Mouse (Mus musculus) liver, adult 2 months (tissue): ENCODE data around the gene Kdm2b. TPM values are rescaled to one million over a fixed set of nuclear protein-coding genes. Genes with fewer than 3 reads are reported as not detected.
A peak's percentile ranks its signal among the peaks of the same experiment; 100 is the strongest.

Experiments used
- DNase-seq: peaks from one replicate; pipeline ENCODE4 v3.0.0-alpha.2; 2011; ENCODE audit warnings: low read depth, low spot score; ENCODE audit errors: extremely low read depth
- H3K27ac ChIP-seq: fragments of 200-500 bp; replicated peaks from 2 replicates; pipeline ENCODE4 v1.5.1; 2012; ENCODE audit warnings: low read depth, mild to moderate bottlenecking, control low read depth, inconsistent platforms, low read length; ENCODE audit not compliant: insufficient read depth
- H3K27me3 ChIP-seq: fragments of 200-500 bp; 2 replicates; pipeline ENCODE4 v1.6.1; 2012; ENCODE audit warnings: mild to moderate bottlenecking, moderate library complexity, low read length, inconsistent platforms; ENCODE audit not compliant: control insufficient read depth, insufficient read depth
- H3K36me3 ChIP-seq: fragments of 200-500 bp; 2 replicates; pipeline ENCODE4 v1.6.1; 2012; ENCODE audit warnings: low read length, inconsistent platforms; ENCODE audit not compliant: control insufficient read depth, insufficient read depth
- H3K4me1 ChIP-seq: fragments of 200-500 bp; 2 replicates; pipeline ENCODE4 v1.6.1; 2011; ENCODE audit warnings: low read length; ENCODE audit not compliant: control insufficient read depth, insufficient read depth
- H3K4me3 ChIP-seq: fragments of 200-500 bp; 2 replicates; pipeline ENCODE4 v1.5.1; 2011; ENCODE audit warnings: low read depth, mild to moderate bottlenecking, control low read depth, low read length, moderate library complexity; ENCODE audit not compliant: insufficient read depth
- H3K79me2 ChIP-seq: fragments of 200-500 bp; 2 replicates; pipeline ENCODE4 v1.6.1; 2012; ENCODE audit warnings: inconsistent platforms, mild to moderate bottlenecking, low read length, moderate library complexity; ENCODE audit not compliant: control insufficient read depth, insufficient read depth
- H3K9ac ChIP-seq: fragments of 200-500 bp; 2 replicates; pipeline ENCODE4 v1.6.1; 2012; ENCODE audit warnings: low read depth, mild to moderate bottlenecking, control low read depth, inconsistent platforms, low read length
- CTCF ChIP-seq: fragments of 200-500 bp; IDR thresholded peaks from 2 replicates; pipeline ENCODE4 v1.5.1; 2011; ENCODE audit warnings: low read depth, low read length, control low read depth
- POLR2A ChIP-seq: fragments of 200-500 bp; IDR thresholded peaks from 2 replicates; pipeline ENCODE4 v1.6.1; 2011; ENCODE audit warnings: low read length, control low read depth; ENCODE audit not compliant: insufficient read depth; ENCODE audit errors: extremely low read depth
- WGBS: fragments of 180-500 bp; shearing (Covaris S2); methylation state at CpG from one replicate; pipeline ENCODE4 v1.1.7; 2018; 5-methylcytosine and 5-hydroxymethylcytosine counted together
- polyA plus RNA-seq: library from polyadenylated mRNA; depleted of rRNA; stranded (reverse); fragments of >200 nt; gene quantifications from 2 replicates; pipeline ENCODE4 v1.2.3, GENCODE M21; 2012
- total RNA-seq: library from RNA; depleted of rRNA; stranded (reverse); fragments of >200 nt; gene quantifications from 2 replicates; pipeline ENCODE4 v1.2.3, GENCODE M21; 2014

Gene Kdm2b
- total and polyA plus RNA-seq, 2 experiments, result 3.0 to 7.1 TPM

DNA sequence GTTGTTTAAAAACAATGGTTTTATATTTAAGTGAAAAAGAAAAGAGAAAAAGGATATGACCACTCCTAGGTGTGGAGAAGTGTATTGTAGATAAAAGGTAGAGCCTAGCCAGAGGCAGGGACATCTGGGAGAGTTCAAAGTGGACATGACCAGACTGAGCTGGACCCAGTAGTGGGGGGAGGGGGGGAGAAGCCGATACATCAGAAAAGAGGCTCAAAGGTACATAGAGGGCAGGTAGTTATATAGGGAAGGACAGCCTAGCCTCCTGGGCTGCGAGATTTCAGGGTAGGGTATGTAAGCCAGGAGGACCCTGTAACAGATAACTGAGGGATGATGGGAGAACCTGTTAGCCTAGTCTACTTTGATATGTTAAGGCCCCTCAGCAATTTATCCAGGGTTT, 137.0 kb downstream of the Kdm2b start:
- WGBS, result 43% methylated on average over 2 of the region's 2 CpGs
- no peak for TF ChIP-seq POLR2A
- no peak for TF ChIP-seq CTCF
- H3K4me1 ChIP-seq, result peaks cover 8% of the 10 kb centered on the region; the same call in 1 of the 2 replicates
- no peaks in the 10 kb centered on the region for H3K27me3 ChIP-seq
- no peak overlapping the region for H3K27ac ChIP-seq
- H3K9ac ChIP-seq, result no peak overlapping the region
- H3K4me3 ChIP-seq, result no peak overlapping the region
- no peaks in the 10 kb centered on the region for H3K36me3 ChIP-seq
- peaks cover 8% of the 10 kb centered on the region; the same call in 1 of the 2 replicates for H3K79me2 ChIP-seq
- no peak for DNase-seq

DNA sequence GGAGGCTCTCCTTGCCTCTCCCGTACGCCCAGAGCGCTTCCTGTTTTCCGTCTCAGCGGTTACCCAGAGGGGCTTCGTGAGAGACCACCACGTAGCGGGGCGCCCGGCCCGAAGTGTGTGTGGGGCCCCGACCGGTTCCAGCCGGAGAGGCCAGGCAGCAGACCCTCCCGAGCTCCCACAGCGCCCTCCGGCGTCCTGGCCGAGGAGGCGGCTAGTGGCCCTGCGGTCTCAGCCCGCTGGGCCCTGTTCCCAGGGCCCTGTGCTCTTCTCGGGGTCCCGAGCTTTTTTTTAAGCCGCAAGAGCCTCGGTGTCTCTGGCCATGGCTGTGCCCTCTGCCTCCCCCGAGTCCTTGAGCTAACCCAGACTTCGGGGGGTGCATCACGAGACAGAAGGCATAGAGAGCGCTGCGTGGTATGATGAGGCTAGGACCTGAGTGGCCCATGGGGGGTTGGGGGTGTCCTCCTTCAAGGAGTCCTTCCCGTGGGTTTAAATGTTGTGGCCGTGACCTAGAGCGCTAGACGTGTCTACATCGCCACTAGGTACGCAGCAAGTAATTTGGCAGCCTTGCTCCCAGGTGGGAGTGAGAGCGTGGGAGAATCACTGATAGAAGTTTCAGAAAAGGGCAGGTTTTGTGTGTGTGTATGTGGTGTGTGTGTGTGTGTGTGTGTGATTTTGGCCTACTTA, 139.2 kb downstream of the Kdm2b start:
- peak overlapping the region; percentile 97 for H3K4me3 ChIP-seq
- peaks cover 8% of the 10 kb centered on the region; the same call in 1 of the 2 replicates for H3K79me2 ChIP-seq
- DNase-seq, result no peak
- peaks cover 8% of the 10 kb centered on the region; the same call in 1 of the 2 replicates for H3K4me1 ChIP-seq
- H3K9ac ChIP-seq, result peak overlapping the region; percentile 95
- H3K27ac ChIP-seq, result peak overlapping the region; percentile 68
- 3% methylated on average over 38 of the region's 38 CpGs for WGBS
- TF ChIP-seq CTCF (peak; percentile 27), POLR2A (no peak)
- no peaks in the 10 kb centered on the region for H3K27me3 ChIP-seq
- H3K36me3 ChIP-seq, result no peaks in the 10 kb centered on the region

DNA sequence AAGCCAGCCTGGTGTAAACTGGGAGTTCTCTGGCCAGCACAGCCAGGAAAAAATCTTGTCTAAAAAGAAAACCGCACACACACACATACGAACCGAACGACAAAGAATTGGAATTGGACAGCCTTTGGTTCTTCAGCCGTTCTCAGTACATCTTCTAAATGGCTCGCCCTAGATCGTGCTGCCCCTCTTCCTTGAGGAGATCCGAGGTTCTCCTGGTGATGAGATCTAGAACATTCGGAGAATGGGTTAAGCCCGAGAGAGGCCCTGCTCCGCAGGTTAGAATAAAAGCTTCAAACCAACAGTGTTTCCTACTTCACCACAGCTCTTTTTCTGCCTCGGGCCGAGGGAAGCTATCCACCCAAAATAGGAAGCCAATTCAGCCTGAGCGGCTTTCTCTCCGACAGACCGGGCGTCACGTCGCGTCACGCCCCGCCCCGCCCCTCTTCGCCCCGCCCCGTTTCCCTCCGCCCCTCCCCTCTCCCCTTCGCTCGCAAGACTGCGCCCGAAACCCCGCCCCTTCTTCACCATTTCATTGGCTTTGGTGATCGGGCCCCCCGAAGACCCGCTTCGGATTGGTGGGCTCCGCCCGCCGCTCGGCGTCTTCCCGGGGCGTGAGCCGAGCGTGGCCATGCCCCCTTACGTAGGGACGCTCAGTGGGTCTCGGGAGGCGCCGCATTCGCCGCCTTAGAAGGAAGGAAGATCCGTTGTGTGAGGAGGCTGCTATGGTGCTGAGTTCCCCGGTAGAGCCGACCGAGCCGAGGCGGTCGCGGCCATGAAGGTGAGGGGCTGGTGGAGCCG, 139.9 kb downstream of the Kdm2b start, which contains the start of gene Rnf34:
Gene Rnf34 (plus strand): TSS at position 528 of the 798 bp plus-strand sequence.
- Histone ChIP-seq H3K9ac (peak within 1 kb of the TSS; percentile 95), H3K4me3 (peak within 1 kb of the TSS; percentile 97), H3K79me2 (peaks cover 8% of the 10 kb centered on the region; the same call in 1 of the 2 replicates), H3K4me1 (peaks cover 8% of the 10 kb centered on the region; the same call in 1 of the 2 replicates), H3K27ac (peak within 1 kb of the TSS; percentile 68), H3K27me3 (no peaks in the 10 kb centered on the region), H3K36me3 (no peaks in the 10 kb centered on the region)
- TF ChIP-seq CTCF (no peak), POLR2A (peak; percentile 93)
- DNase-seq, result peak; percentile 85
- under 1% methylated on average over 55 of the region's 61 CpGs for WGBS

DNA sequence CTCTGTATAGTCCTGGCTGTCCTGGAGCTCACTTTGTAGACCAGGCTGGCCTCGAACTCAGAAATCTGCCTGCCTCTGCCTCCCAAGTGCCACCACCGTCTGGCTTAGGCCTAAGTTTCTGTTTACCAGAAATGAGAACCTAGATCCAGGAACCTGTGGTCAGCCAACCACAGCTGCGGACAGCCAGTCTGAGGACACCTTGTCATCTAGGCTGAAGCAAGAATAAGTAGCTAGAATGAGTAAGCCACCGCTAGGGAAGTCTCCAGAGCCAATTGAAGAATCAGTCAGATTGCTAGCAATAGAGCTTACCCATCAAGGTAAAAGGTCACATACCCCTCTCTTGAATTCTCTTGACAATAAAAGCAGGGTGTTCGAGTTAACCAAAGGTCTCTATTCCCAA, 145.8 kb downstream of the Kdm2b start:
- WGBS, result 85% methylated on average over 5 of the region's 5 CpGs
- no peak overlapping the region for H3K4me3 ChIP-seq
- TF ChIP-seq POLR2A, result no peak
- no peak for TF ChIP-seq CTCF

GRCm38 (mm10) chr5:122841126-122841525, 148.5 kb downstream of the Kdm2b start:
- no peaks in the 10 kb centered on the region for H3K36me3 ChIP-seq
- H3K4me3 ChIP-seq, result no peak overlapping the region
- no peak for TF ChIP-seq CTCF
- no peak for TF ChIP-seq POLR2A
- H3K4me1 ChIP-seq, result no peaks in the 10 kb centered on the region
- no peak for DNase-seq
- no peak overlapping the region for H3K27ac ChIP-seq
- no peak overlapping the region for H3K9ac ChIP-seq
- WGBS, result 95% methylated on average over 2 of the region's 2 CpGs
- H3K79me2 ChIP-seq, result no peaks in the 10 kb centered on the region
- H3K27me3 ChIP-seq, result no peaks in the 10 kb centered on the region

More for the DNA sequence above, 145.8 kb downstream of the Kdm2b start:
- Histone ChIP-seq H3K79me2 (no peaks in the 10 kb centered on the region), H3K9ac (no peak overlapping the region), H3K36me3 (no peaks in the 10 kb centered on the region), H3K4me1 (no peaks in the 10 kb centered on the region), H3K27me3 (no peaks in the 10 kb centered on the region), H3K27ac (no peak overlapping the region)
- no peak for DNase-seq

DNA sequence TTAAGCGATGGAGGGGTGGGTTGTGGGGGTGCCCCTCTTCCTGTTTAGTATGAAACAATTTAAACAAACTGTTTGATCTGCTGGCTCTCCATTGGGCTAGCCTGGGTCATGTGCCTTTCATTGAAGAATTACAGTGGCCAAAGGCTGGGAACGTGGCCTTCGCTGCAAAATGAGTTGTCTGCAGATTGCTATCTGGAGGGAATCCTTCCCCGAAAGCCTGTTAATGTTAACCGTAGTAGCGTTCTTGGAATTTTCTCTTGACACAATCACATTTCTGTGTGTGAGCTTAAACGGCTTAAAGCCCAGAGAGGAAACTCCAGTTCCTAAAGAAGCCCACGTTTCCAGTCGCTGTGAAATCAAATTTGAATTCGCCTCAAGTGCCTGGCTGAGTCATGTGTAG, 156.6 kb downstream of the Kdm2b start:
- no peaks in the 10 kb centered on the region for H3K36me3 ChIP-seq
- H3K27me3 ChIP-seq, result no peaks in the 10 kb centered on the region
- TF ChIP-seq POLR2A (no peak), CTCF (no peak)
- no peak overlapping the region for H3K4me3 ChIP-seq
- DNase-seq, result no peak
- no peaks in the 10 kb centered on the region for H3K79me2 ChIP-seq
- no peaks in the 10 kb centered on the region for H3K4me1 ChIP-seq
- no peak overlapping the region for H3K27ac ChIP-seq
- H3K9ac ChIP-seq, result no peak overlapping the region
- 88% methylated on average over 10 of the region's 10 CpGs for WGBS
